Mouse (Mus musculus) spleen, adult 2 months (tissue): ENCODE measurements around the gene Zfp668. TPM values are rescaled to one million over a fixed set of nuclear protein-coding genes. Genes with fewer than 3 reads are reported as not detected.
"Not testable (repeated sequence)": the region's sequence is repeated elsewhere in the genome, so short reads cannot be mapped to it uniquely, and the experiment has no call there.

ENCODE experiments used
- DNase-seq, 2 experiments: peaks; one replicate each; pipeline versions ENCODE4 v3.0.0 to v3.0.0-alpha.2; 2012 to 2021; ENCODE audit warnings: low spot score in 2 of 2, low read depth in 1 of 2
- H3K27ac ChIP-seq: fragments of 200-500 bp; 2 replicates; pipeline ENCODE4 v1.5.1; 2012; ENCODE audit warnings: low read length, inconsistent platforms; ENCODE audit not compliant: insufficient read depth
- H3K27me3 ChIP-seq: fragments of 200-500 bp; 2 replicates; pipeline ENCODE4 v1.6.1; 2012; ENCODE audit warnings: mild to moderate bottlenecking, moderate library complexity, low read length, inconsistent platforms; ENCODE audit not compliant: control insufficient read depth, insufficient read depth
- H3K36me3 ChIP-seq: fragments of 200-500 bp; 2 replicates; pipeline ENCODE4 v1.6.1; 2012; ENCODE audit warnings: mild to moderate bottlenecking, low read length, inconsistent platforms; ENCODE audit not compliant: control insufficient read depth, insufficient read depth
- H3K4me1 ChIP-seq: fragments of 200-500 bp; 2 replicates; pipeline ENCODE4 v1.6.1; 2011; ENCODE audit warnings: inconsistent platforms; ENCODE audit not compliant: control insufficient read depth, insufficient read depth, insufficient read length
- H3K4me3 ChIP-seq: fragments of 200-500 bp; 2 replicates; pipeline ENCODE4 v1.5.1; 2011; ENCODE audit warnings: mild to moderate bottlenecking, inconsistent platforms; ENCODE audit not compliant: insufficient read depth, insufficient read length; ENCODE audit errors: extremely low read depth
- CTCF ChIP-seq: fragments of 200-500 bp; IDR thresholded peaks from 2 replicates; pipeline ENCODE4 v1.5.1; 2011; ENCODE audit warnings: mild to moderate bottlenecking, inconsistent platforms; ENCODE audit not compliant: insufficient read depth, insufficient read length, insufficient replicate concordance; ENCODE audit errors: extremely low read depth
- POLR2A ChIP-seq: fragments of 200-500 bp; IDR thresholded peaks from 2 replicates; pipeline ENCODE4 v1.6.1; 2011; ENCODE audit warnings: low read depth, low read length, inconsistent platforms
- WGBS: fragments of 180-500 bp; shearing (Covaris S2); methylation state at CpG from one replicate; pipeline ENCODE4 v1.1.7; 2018; 5-methylcytosine and 5-hydroxymethylcytosine counted together
- polyA plus RNA-seq: library from polyadenylated mRNA; depleted of rRNA; stranded (reverse); fragments of >200 nt; gene quantifications from 2 replicates; pipeline ENCODE4 v1.2.3, GENCODE M21; 2012

The Zfp668 gene
- polyA plus RNA-seq, 1 experiment = 8.6 TPM

GRCm38 (mm10) chr7:127903971-127904796, 27.6 kb upstream of the Zfp668 start, which contains the start of gene Bckdk:
TSS of gene Bckdk (plus strand) at chr7:127904082.
- H3K4me1 ChIP-seq = no peaks in the 10 kb centered on the region; the same call in 1 of the 2 replicates
- TF ChIP-seq CTCF = no peak
- peak; percentile 63 for TF ChIP-seq POLR2A
- WGBS = 6% methylated on average over 38 of the region's 38 CpGs
- H3K27me3 ChIP-seq = no peaks in the 10 kb centered on the region
- peak within 1 kb of the TSS; percentile 60 for H3K27ac ChIP-seq
- DNase-seq = peak in 1 of 2 experiments; percentile 70
- H3K36me3 ChIP-seq = peaks cover 19% of the 10 kb centered on the region
- peak within 1 kb of the TSS; percentile 77 for H3K4me3 ChIP-seq

DNA sequence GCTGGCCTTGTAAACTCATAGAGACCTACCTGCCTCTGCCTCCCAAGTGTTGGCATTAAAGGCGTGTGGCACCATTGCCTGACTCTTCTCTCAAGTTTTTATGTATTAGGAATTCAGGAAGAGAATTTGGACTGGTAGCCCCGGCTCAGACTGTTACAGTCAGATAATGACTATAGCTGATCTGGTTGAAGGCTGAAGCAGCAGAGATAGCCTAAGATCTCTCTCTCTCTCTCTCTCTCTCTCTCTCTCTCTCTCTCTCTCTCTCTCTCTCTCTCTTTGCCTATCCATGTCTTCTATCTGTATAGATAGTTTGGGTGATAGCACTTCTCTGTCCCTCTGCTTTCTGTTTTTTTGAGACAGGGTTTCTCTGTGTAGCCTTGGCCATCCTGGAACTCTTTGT, 25.1 kb upstream of the Zfp668 start:
- WGBS = 88% methylated on average over 2 of the region's 2 CpGs
- DNase-seq = no peak
- TF ChIP-seq CTCF (no peak), POLR2A (no peak)
- Histone ChIP-seq H3K27me3 (no peaks in the 10 kb centered on the region), H3K36me3 (peaks cover 3% of the 10 kb centered on the region), H3K27ac (no peak overlapping the region), H3K4me1 (no peaks in the 10 kb centered on the region; the same call in 1 of the 2 replicates), H3K4me3 (no peak overlapping the region)

DNA sequence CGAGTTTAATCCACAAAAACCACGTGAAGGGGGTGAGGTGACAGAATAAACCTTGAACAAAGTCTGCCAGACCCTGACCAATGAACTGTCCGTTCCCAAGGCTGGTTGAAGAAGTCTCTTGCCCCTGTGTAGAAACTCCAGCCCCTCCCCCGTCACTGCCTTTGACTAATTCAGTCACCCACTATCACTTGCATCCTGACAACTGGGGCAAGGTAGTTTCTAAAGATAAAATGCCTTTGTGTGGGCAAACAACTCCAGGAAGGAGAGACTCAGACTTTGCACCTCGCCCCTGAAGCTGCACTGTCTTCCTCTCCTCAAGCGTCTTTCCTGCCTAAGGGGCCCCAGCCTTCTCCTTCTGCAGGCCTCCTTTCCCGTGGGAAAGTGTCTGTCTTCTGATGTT, 23.4 kb upstream of the Zfp668 start:
- TF ChIP-seq POLR2A (no peak), CTCF (no peak)
- Histone ChIP-seq H3K36me3 (no peaks in the 10 kb centered on the region), H3K4me3 (no peak overlapping the region), H3K27me3 (no peaks in the 10 kb centered on the region), H3K27ac (no peak overlapping the region), H3K4me1 (peaks cover 2% of the 10 kb centered on the region; the same call in 1 of the 2 replicates)
- 34% methylated on average over 7 of the region's 7 CpGs for whole genome bisulfite sequencing
- DNase-seq = no peak

DNA sequence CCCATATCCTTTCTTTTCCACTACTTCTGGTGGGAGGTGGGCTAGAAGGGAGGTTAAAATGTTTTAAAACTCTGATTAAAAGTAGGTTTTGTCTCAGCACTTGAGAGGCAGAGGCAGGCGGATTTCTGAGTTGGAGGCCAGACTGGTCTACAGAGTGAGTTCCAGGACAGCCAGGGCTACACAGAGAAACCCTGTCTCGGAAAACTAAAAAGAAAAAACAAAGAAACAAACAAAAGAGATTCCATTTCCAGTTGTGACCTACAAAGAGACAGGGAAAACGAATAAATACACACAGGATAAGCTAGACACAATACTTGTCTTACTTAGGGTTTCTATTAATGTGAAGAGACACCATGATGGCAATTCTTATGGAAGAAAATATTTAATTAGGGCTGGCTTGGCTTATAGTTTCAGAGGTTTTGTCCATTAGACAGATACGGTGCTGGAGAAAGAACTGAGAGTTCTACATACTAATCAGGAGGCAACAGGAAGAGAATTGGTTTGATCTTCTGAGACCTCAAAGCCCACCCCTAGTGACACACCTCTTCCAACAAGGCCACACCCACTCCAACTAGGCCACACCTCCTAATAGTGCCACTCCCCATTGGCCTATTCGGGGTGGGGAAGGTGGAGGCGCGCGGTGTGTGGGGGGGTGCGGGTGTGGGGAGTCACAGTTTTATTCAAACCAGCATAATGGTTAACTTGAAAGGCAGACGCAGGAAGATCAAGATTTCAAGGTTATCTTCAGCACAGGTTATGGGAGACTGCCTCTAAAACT, 21.7 kb upstream of the Zfp668 start:
- no peak overlapping the region for H3K4me3 ChIP-seq
- 57% methylated on average over 10 of the region's 10 CpGs for WGBS
- no peak for DNase-seq
- H3K36me3 ChIP-seq = no peaks in the 10 kb centered on the region
- no peak overlapping the region for H3K27ac ChIP-seq
- TF ChIP-seq POLR2A (no peak), CTCF (no peak)
- no peaks in the 10 kb centered on the region for H3K27me3 ChIP-seq
- H3K4me1 ChIP-seq = peaks cover 2% of the 10 kb centered on the region; the same call in 1 of the 2 replicates

- DNase-seq = no peak
- Histone ChIP-seq H3K27me3 (no peaks in the 10 kb centered on the region), H3K4me1 (peaks cover 2% of the 10 kb centered on the region; the same call in 1 of the 2 replicates), H3K27ac (no peak overlapping the region), H3K36me3 (no peaks in the 10 kb centered on the region), H3K4me3 (no peak overlapping the region)
- WGBS = 93% methylated on average over 7 of the region's 7 CpGs
- no peak for TF ChIP-seq POLR2A
- TF ChIP-seq CTCF = no peak
These were observed 20.9 kb upstream of the Zfp668 start for GRCm38 (mm10) chr7:127897542-127897941.

DNA sequence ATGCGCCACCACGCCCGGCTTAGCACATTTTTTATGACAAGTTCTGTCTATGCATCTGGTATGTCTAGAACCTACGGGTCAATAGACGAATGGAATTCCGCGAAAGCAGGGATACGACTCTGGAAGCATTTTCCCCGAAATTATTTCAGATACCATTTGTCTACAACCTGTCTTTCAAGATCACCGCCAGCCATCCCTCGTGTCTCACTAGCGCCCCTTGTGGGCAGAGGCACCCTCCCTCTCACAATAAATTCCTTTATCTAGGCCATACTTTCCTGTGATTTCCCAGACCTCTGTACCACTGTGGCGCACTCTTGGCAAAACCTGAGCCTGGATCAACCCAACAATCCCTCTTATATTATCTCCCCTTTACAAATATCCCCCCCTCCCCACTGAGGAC, 19.8 kb upstream of the Zfp668 start:
- no peaks in the 10 kb centered on the region for H3K36me3 ChIP-seq
- no peak overlapping the region for H3K4me3 ChIP-seq
- no peaks in the 10 kb centered on the region for H3K27me3 ChIP-seq
- no peak overlapping the region for H3K27ac ChIP-seq
- 62% methylated on average over 13 of the region's 13 CpGs for WGBS
- peaks cover 2% of the 10 kb centered on the region; the same call in 1 of the 2 replicates for H3K4me1 ChIP-seq
- TF ChIP-seq POLR2A (no peak), CTCF (peak; percentile 66; the same call in 1 of the 2 replicates)
- peak in 1 of 2 experiments; percentile 68 for DNase-seq

DNA sequence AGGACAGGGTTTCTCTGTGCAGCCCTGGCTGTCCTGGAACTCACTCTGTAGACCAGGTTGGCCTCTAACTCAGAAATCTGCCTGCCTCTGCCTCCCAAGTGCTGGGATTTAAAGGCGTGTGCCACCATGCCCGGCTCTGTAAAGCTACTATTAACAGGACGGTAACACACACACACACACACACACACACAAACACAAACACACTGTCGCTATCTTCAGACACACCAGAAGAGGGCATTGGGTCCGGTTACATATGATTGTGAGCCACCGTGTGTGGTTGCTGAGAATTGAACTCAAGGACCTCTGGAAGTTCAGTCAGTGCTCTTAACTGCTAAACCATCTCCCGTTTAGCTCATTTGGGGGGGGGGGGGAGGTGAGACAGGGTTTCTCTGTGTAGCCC, 19.3 kb upstream of the Zfp668 start:
- not testable (repeated sequence) for H3K36me3 ChIP-seq, H3K4me1 ChIP-seq, H3K27ac ChIP-seq, H3K27me3 ChIP-seq, DNase-seq
- WGBS = 59% methylated on average over 7 of the region's 7 CpGs
- H3K4me3 ChIP-seq = peak overlapping the region; percentile 57
